Mouse (Mus musculus) C2C12 (cell line): ENCODE measurements around the gene Camta1.

Experiments
- CEBPB ChIP-seq: IDR thresholded peaks from one replicate; pipeline ENCODE4 v1.6.1; 2011; ENCODE audit warnings: low read depth, mild to moderate bottlenecking, control low read depth, moderate library complexity
- CTCF ChIP-seq: IDR thresholded peaks from one replicate; pipeline ENCODE4 v1.5.1; 2011; ENCODE audit not compliant: control insufficient read depth, insufficient read depth, insufficient read length
- MYOD1 ChIP-seq: IDR thresholded peaks from one replicate; pipeline ENCODE4 v1.6.1; 2011; ENCODE audit warnings: low read depth; ENCODE audit not compliant: control insufficient read depth, insufficient read length
- MYOG ChIP-seq: IDR thresholded peaks from one replicate; pipeline ENCODE4 v1.6.1; 2011; ENCODE audit not compliant: control insufficient read depth, insufficient read length; ENCODE audit errors: extremely low read depth

DNA sequence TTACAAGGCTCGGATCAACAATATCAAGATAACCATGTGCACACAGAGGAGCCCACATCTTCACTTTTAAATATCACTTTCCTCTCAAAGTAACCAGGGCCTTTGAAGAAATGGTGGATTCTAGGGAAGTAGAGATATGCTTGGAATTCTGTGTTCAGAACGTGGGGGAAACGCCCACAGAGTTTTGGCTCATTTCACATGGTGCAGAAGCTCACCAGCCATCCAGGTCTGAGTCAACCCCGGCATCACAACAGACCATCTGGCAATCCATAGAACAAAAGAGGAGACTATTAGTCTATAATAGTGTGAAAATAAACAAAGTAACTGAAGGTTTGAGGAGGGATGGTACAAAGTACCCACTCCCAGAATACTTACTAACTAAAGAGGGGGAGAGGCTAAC, 626.7 kb downstream of the Camta1 start:
- TF ChIP-seq MYOG, result no peak
- no peak for TF ChIP-seq CTCF
- no peak for TF ChIP-seq CEBPB
- TF ChIP-seq MYOD1, result no peak
